Mouse (Mus musculus) kidney, adult 9 months (tissue): Measurements from ENCODE around the gene Sec14l3.
A peak's percentile ranks its signal among the peaks of the same experiment; 100 is the strongest.

Experiments used
- DNase-seq: peaks from one replicate; pipeline ENCODE4 v3.0.0; 2022

The Sec14l3 gene

GRCm38 (mm10) chr11:4062523-4062922 is 2.1 kb upstream of the Sec14l3 start:
- no peak for DNase-seq

GRCm38 (mm10) chr11:4062981-4063380 is 1.7 kb upstream of the Sec14l3 start:
- DNase-seq = no peak

- no peak for DNase-seq
Observed at GRCm38 (mm10) chr11:4069664-4070063, 5.0 kb downstream of the Sec14l3 start.

GRCm38 (mm10) chr11:4076633-4077032 is 12.0 kb downstream of the Sec14l3 start:
- peak; percentile 51 for DNase-seq

GRCm38 (mm10) chr11:4078267-4078933 is 13.8 kb downstream of the Sec14l3 start:
- no peak for DNase-seq

GRCm38 (mm10) chr11:4080219-4080618 is 15.6 kb downstream of the Sec14l3 start:
- DNase-seq = peak; percentile 74

GRCm38 (mm10) chr11:4083316-4084078 is 18.9 kb downstream of the Sec14l3 start:
- peak; percentile 85 for DNase-seq

GRCm38 (mm10) chr11:4086246-4086645 is 21.6 kb downstream of the Sec14l3 start:
- DNase-seq = no peak

- DNase-seq = no peak
Observed at GRCm38 (mm10) chr11:4087267-4087666, 22.6 kb downstream of the Sec14l3 start.

GRCm38 (mm10) chr11:4093459-4094377 is 29.1 kb downstream of the Sec14l3 start:
- peak; percentile 26 for DNase-seq

GRCm38 (mm10) chr11:4094378-4095170 is 29.9 kb downstream of the Sec14l3 start:
- DNase-seq = peak; percentile 84

- peak; percentile 79 for DNase-seq
Observed at GRCm38 (mm10) chr11:4095171-4096053, 30.8 kb downstream of the Sec14l3 start, which contains the start of gene Mtfp1. Gene Mtfp1, minus strand, starts transcription at chr11:4095445.

- peak; percentile 99 for DNase-seq
Observed at GRCm38 (mm10) chr11:4096054-4096984, 31.7 kb downstream of the Sec14l3 start.

- no peak for DNase-seq
Observed at GRCm38 (mm10) chr11:4097091-4097621, 32.5 kb downstream of the Sec14l3 start.

- peak; percentile 11 for DNase-seq
Observed at GRCm38 (mm10) chr11:4098120-4098519, 33.5 kb downstream of the Sec14l3 start.

GRCm38 (mm10) chr11:4098816-4099215 is 34.2 kb downstream of the Sec14l3 start:
- DNase-seq = no peak

GRCm38 (mm10) chr11:4099447-4099846 is 34.8 kb downstream of the Sec14l3 start:
- DNase-seq = no peak

GRCm38 (mm10) chr11:4101851-4102250 is 37.2 kb downstream of the Sec14l3 start:
- DNase-seq = no peak

- DNase-seq = no peak
Observed at GRCm38 (mm10) chr11:4103522-4103921, 38.9 kb downstream of the Sec14l3 start.

- no peak for DNase-seq
Observed at GRCm38 (mm10) chr11:4104989-4105388, 40.3 kb downstream of the Sec14l3 start.
